Mouse (Mus musculus): ENCODE results near the gene Fkbp11.

The Fkbp11 gene

GRCm38 (mm10) chr15:98738796-98739195 is 10.8 kb upstream of the Fkbp11 start:
- DNase-seq: no peak

GRCm38 (mm10) chr15:98737881-98738280 is 9.9 kb upstream of the Fkbp11 start:
- DNase-seq: peak; percentile 54

GRCm38 (mm10) chr15:98736521-98736920 is 8.5 kb upstream of the Fkbp11 start:
- DNase-seq: no peak

- DNase-seq: peak; percentile 23
Observed at GRCm38 (mm10) chr15:98733976-98734566, 6.1 kb upstream of the Fkbp11 start.

- DNase-seq: no peak
Observed at GRCm38 (mm10) chr15:98733370-98733769, 5.4 kb upstream of the Fkbp11 start.

- no peak for DNase-seq
Observed at GRCm38 (mm10) chr15:98732006-98732531, 4.1 kb upstream of the Fkbp11 start.

GRCm38 (mm10) chr15:98730790-98731189 is 2.8 kb upstream of the Fkbp11 start:
- no peak for DNase-seq

GRCm38 (mm10) chr15:98729791-98730545 is 2.0 kb upstream of the Fkbp11 start:
- DNase-seq: no peak

- DNase-seq: peak; percentile 46
Observed at GRCm38 (mm10) chr15:98728366-98728765, 368 bp upstream of the Fkbp11 start.

- no peak for DNase-seq
Observed at GRCm38 (mm10) chr15:98726746-98727145, 1.3 kb downstream of the Fkbp11 start.

- DNase-seq: no peak
Observed at GRCm38 (mm10) chr15:98726079-98726478, 1.9 kb downstream of the Fkbp11 start.

- no peak for DNase-seq
Observed at GRCm38 (mm10) chr15:98724441-98724840, 3.6 kb downstream of the Fkbp11 start.

- DNase-seq: no peak
Observed at GRCm38 (mm10) chr15:98722854-98723253, 5.1 kb downstream of the Fkbp11 start.

GRCm38 (mm10) chr15:98722191-98722590 is 5.8 kb downstream of the Fkbp11 start:
- DNase-seq: no peak

- DNase-seq: no peak
Observed at GRCm38 (mm10) chr15:98717301-98717700, 10.7 kb downstream of the Fkbp11 start.

- DNase-seq: peak; percentile 73
Observed at GRCm38 (mm10) chr15:98714230-98714652, 13.8 kb downstream of the Fkbp11 start.

GRCm38 (mm10) chr15:98710442-98710841 is 17.6 kb downstream of the Fkbp11 start:
- peak; percentile 76 for DNase-seq

- peak; percentile 88 for DNase-seq
Observed at GRCm38 (mm10) chr15:98707766-98708372, 20.1 kb downstream of the Fkbp11 start, which contains the start of gene Ccdc65. TSS of gene Ccdc65 (plus strand) at chr15:98708207.

- DNase-seq: no peak
Observed at GRCm38 (mm10) chr15:98704312-98704711, 23.7 kb downstream of the Fkbp11 start.

GRCm38 (mm10) chr15:98699190-98700105 is 28.6 kb downstream of the Fkbp11 start:
- DNase-seq: peak; percentile 92

- DNase-seq: no peak
Observed at GRCm38 (mm10) chr15:98696216-98696615, 31.8 kb downstream of the Fkbp11 start.

GRCm38 (mm10) chr15:98695726-98696125 is 32.3 kb downstream of the Fkbp11 start:
- peak; percentile 81 for DNase-seq

Measured in kidney, adult 18-20 months (tissue).